Mouse (Mus musculus) urinary bladder, adult 18-20 months (tissue): ENCODE measurements around the gene Smim22.
A peak's percentile ranks its signal among the peaks of the same experiment; 100 is the strongest.

Source experiments
- DNase-seq, 2 experiments: peaks; one replicate each; pipeline ENCODE4 v3.0.0; 2022; ENCODE audit warnings: low spot score in 2 of 2, mixed read lengths in 2 of 2

Smim22 gene

GRCm38 (mm10) chr16:5007067-5007466, at the start of gene Smim22:
Gene Smim22, plus strand, starts transcription at chr16:5007288.
- DNase-seq, result peak; percentile 48 to 59

- no peak for DNase-seq
Measured at GRCm38 (mm10) chr16:4957446-4957845, 49.6 kb upstream of the Smim22 start.

GRCm38 (mm10) chr16:4960260-4960659, 46.8 kb upstream of the Smim22 start:
- DNase-seq, result no peak

GRCm38 (mm10) chr16:4963346-4963745, 43.7 kb upstream of the Smim22 start:
- no peak for DNase-seq

- peak; percentile 97 for DNase-seq
Measured at GRCm38 (mm10) chr16:4963797-4964709, 43.0 kb upstream of the Smim22 start, which contains the start of gene Anks3. Gene Anks3, minus strand, starts transcription at chr16:4964205.

GRCm38 (mm10) chr16:4964731-4965391, 42.2 kb upstream of the Smim22 start:
- no peak for DNase-seq

- no peak for DNase-seq
Measured at GRCm38 (mm10) chr16:4965392-4966129, 41.5 kb upstream of the Smim22 start.

- no peak for DNase-seq
Measured at GRCm38 (mm10) chr16:4968426-4968825, 38.7 kb upstream of the Smim22 start.

- no peak for DNase-seq
Measured at GRCm38 (mm10) chr16:4969055-4969843, 37.8 kb upstream of the Smim22 start.

GRCm38 (mm10) chr16:4971626-4972025, 35.5 kb upstream of the Smim22 start:
- no peak for DNase-seq

- DNase-seq, result no peak
Measured at GRCm38 (mm10) chr16:4974521-4974920, 32.6 kb upstream of the Smim22 start.

- DNase-seq, result no peak
Measured at GRCm38 (mm10) chr16:4976180-4976579, 30.9 kb upstream of the Smim22 start.

- no peak for DNase-seq
Measured at GRCm38 (mm10) chr16:4978275-4979051, 28.6 kb upstream of the Smim22 start.

GRCm38 (mm10) chr16:4979755-4980380, 27.2 kb upstream of the Smim22 start:
- peak in 1 of 2 experiments; percentile 12 for DNase-seq

GRCm38 (mm10) chr16:4984717-4985116, 22.4 kb upstream of the Smim22 start:
- DNase-seq, result no peak

GRCm38 (mm10) chr16:4993276-4993675, 13.8 kb upstream of the Smim22 start:
- DNase-seq, result no peak

GRCm38 (mm10) chr16:4997553-4997952, 9.5 kb upstream of the Smim22 start, which contains the start of gene Sept12:
Gene Sept12, minus strand, starts transcription at chr16:4997852.
- DNase-seq, result no peak

GRCm38 (mm10) chr16:4998984-4999383, 8.1 kb upstream of the Smim22 start:
- no peak for DNase-seq

GRCm38 (mm10) chr16:5000611-5001010, 6.5 kb upstream of the Smim22 start:
- no peak for DNase-seq

- DNase-seq, result peak in 1 of 2 experiments; percentile 14
Measured at GRCm38 (mm10) chr16:5007492-5007891, 404 bp downstream of the Smim22 start.
